Mouse (Mus musculus) retina, adult 2 months (tissue): Measurements from ENCODE around the gene Nlgn3.
"Not testable (repeated sequence)": the region's sequence is repeated elsewhere in the genome, so short reads cannot be mapped to it uniquely, and the experiment has no call there.

Experiments
- DNase-seq: peaks from one replicate; pipeline ENCODE4 v3.0.0-alpha.2; 2012; ENCODE audit warnings: low read depth, low spot score

Nlgn3 gene

DNA sequence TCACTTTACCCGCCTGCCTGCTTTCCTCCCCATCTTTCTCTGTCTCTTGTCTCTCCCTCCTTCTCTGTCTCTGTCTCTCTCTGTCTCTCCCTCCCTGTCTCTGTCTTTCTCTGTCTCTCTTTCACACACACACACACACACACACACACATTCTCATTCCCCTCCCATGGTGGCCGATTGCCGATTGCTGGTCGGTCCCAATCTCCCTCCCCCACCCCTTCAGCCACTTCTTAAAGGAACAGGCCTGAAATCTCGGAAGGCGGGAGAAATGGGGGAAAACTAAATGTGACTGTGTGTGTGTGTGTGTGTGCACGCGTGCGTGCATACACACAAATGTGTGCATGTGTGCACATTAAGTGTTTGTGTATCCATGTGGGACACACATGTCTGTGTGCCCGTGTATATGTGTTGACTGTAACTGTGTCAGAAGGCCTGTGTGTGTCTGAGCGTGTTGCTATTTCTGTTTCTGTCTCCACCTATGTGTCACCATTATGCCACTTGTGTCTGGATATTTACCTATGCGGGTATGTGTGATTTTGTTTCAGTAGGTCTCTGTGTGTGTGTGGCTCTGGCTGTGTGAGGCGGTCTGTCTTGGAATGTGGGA is 1.6 kb downstream of the Nlgn3 start:
- DNase-seq: no peak

DNA sequence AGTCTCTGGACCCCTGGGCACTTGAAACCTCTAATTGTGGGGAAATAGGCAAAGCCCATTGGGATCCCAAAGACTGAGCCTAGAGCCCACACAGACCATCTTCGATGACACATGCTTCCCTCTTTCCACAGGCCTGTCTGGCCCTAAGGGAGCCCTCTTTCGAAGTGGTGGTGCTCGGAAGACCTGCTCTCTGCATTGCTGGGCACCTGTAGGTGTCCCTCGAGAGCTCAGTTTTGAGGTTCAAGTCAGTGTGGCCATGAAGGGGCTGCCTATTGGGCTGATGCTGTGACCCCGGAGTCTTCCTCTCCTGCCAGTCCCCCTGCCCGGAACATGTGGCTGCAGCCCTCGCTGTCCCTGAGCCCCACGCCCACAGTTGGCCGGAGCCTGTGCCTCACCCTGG is 2.7 kb downstream of the Nlgn3 start:
- DNase-seq: no peak

DNA sequence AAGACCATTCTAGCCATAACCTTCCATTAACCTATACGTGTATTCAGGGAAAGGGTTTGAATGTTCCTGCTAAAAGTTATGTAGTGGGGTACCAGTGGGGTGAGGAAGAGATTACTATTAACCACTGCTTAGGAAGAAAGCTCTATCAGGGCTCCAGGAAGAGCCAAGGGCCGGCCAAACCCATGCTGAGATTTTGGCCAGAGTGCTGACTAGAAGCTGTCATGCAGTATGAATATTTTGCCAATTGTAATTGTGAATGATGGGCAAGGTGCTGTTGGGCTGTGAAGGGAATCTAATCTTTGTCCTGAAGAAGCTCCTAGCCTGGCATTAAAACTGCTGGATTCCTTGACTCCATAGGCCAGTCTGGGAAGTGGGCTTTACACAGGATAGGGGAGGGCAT is 5.7 kb downstream of the Nlgn3 start:
- no peak for DNase-seq

DNA sequence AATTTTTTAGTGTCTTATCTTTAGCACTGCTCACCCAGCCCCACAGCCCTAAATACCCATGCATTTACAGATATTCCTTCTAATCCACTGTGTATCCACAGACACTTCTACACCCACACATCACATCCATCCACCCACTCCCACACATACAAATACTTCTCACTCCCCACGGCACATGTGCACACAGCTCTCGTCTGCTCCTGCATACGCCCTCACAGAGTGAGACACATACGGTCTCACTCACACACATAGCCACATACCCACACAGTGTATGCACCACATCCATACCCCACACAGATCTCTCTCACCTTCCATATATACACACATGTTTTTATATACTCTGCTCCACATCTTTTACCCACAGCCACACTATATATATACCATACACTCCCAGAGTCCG is 10.3 kb downstream of the Nlgn3 start:
- no peak for DNase-seq

DNA sequence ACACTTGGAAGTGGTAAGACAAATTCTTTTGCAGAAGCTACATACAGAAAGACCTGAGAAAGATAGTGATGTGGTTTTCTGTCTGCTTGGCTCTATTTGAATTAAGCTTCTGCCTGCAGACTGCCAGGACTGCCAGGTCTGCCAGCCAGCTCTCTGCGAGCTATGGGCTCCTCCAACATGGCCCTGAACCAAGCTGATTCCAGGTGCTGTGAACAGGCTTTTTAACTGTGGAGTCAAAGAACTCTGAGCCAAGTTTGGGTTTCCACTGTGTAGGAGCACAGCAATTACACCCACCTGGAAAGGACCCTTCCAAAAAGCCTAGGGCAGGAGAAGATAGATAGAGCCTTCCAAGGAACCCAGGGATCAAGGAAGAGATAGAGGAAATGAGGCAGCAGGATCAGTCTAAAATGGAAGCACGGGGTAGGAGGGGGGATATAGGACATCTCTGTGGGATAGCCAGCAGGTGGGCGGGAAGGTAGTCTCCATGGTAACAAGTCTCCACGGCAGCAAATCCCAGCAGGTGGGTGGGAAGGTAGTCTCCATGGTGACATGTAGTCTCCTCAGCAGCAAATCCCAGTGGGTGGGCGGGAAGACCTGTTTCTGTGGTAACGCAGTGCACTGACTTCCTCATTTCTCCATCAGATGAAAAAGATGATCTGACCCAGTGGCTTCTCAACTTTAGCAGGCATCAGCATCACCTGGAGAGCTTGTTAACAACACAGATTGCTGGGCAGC is 14.8 kb downstream of the Nlgn3 start:
- DNase-seq: no peak

DNA sequence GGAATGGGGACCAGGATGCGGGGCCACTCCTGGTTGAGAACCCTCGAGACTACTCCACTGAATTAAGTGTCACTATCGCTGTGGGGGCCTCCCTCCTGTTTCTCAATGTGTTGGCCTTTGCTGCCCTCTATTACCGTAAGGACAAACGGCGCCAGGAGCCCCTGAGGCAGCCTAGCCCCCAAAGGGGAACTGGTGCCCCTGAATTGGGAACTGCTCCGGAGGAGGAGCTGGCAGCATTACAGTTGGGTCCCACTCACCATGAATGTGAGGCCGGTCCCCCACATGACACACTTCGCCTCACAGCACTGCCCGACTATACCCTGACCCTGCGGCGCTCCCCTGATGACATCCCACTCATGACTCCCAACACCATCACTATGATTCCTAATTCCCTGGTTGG is 20.8 kb downstream of the Nlgn3 start:
- no peak for DNase-seq

DNA sequence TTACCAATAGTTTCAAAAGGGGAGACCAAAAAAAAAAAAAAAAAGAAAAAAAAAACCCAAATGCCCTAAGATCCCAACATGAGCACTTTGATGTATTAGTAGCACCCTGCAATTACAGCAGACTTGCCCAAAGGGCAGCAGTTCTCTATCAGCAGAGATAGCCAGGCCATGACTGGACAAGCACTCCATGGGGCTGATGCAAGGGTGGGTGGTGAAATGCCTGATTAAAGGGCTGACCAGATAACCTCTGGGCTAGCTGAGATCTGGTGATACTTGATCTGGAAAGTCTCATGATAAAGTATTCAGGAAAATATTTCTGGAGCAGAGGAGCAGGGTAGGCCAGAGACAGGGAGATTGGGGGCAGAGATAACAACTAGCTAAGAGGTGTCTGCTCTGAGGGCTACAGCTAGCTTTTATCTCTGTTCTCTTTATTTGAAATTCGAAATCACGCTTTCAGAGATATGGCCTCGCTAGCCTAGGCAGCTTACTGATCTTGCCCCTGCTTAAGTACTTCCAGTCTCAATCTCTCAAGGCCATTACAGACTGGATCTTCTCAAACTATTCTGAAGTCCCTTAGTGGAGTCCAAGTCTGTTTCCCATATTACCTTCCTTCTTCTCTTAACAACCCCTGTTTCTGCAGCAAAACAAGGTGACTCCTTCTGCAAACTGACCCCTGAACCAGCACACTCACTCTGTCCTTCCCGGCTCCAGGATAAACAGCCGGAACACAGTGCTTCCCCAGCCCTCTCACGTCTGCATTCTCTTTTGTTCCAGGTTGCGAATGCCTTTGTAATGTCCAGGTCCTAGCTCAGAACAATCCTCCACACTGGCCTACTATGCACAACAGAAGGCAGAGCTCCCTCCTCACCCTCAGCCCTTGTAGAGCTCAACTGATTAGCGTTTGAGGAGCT is 27.3 kb downstream of the Nlgn3 start:
- no peak for DNase-seq

DNA sequence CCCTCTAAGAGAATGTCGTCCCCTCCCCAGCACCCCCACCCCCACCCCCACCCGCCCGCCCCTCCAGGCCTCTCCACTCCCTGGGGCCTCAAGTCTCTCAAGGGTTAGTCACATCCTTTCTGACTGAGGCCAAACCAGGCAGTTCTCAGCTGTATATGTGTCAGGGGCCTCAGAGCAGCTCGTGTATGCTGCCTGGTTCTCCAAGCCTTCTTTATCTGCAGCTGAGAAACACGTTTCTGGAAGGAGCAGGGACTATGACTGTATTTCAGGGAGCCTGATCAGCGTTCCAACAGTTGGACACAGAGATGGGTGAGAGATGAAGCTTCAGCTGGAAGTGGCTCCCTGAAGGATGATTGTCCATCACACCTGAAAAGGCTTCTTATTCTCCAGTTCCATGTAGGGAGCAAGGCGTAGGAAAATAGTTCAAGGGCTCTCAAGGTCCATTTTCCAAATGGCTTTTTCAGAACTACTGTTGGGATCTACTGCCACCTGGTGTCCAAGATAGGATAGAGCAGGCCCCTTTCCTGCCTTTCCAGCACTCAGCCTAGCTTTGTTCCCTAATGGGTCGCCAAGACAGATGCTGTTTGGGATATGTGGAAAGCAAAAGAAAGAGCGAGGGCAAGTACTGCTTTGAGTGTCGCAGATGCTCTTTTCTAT is 30.5 kb downstream of the Nlgn3 start:
- peak; percentile 45 for DNase-seq

DNA sequence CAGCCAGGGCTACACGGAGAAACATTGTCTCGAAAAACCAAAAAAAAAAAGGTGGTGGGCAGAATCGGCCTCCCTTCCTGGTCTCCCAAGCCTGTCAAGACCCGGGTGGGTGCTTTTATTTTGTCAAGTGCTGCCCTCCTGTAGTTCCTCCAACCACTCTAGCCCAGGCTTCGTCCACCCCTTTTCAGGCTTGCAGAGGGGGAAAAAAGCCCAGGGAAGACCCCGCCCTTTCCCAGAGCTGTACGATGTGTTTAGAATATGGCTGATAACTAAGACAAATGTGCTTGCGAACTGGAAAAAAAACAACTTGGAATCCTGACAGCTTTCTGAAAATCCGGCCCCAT is 33.0 kb downstream of the Nlgn3 start:
- DNase-seq: no peak

DNA sequence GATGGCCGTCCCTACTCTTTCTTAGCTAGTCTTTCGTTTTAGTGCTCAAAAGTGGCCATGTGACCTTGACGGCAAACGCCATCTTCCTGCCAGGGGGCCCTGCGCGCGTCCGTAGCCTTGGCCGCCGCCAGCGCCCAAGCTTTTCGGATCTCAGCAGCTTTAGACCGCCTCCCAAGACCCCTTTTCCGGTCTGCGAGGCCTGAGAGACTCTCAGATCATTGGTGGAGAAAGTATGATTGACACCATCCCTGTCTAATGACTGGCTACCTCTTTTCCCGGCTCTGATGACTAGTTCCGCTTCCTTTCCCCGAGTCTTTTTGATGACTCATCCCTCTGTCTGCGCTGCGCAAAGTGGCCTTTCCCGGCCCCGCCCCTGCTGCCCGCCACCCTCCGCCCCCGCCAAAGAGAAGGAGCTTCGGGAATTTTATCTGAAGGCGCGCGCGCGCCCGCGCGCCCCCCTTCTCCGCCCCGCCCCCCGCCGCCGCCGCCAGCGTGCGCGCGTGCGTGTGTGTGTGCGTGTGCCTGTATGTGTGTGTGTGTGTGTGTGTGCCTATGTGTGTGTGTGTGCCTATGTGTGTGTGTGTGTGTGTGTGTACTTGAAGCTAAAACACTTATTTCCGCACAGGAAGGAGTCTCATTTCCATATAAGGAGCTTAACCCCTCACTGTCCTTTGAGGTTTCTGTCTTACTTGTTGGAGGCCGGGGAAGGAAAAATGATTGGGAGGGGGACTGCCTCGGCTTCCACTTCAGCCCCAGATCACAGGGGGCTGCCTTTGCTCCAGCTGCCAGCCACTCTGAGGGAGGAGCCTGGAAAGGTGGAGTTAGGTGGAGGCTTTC is 33.6 kb downstream of the Nlgn3 start:
- peak; percentile 84 for DNase-seq

DNA sequence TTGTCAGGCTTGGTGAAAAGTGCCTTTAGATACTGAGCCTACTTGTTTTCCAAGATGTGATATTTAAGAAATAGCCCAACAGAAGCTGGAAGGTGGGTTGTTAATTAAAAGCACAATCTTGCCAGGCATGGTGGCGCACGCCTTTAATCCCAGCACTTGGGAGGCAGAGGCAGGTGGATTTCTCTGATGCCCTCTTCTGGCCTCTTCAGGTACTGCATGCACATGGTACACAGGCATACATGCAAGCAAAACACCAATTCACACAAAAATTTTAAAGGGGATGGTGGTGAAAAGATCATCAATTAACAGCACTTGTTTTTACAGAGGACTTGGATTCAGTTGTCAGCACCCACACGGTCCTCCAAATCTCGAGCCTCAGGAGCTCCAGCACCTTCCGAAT is 35.6 kb downstream of the Nlgn3 start:
- DNase-seq: no peak

DNA sequence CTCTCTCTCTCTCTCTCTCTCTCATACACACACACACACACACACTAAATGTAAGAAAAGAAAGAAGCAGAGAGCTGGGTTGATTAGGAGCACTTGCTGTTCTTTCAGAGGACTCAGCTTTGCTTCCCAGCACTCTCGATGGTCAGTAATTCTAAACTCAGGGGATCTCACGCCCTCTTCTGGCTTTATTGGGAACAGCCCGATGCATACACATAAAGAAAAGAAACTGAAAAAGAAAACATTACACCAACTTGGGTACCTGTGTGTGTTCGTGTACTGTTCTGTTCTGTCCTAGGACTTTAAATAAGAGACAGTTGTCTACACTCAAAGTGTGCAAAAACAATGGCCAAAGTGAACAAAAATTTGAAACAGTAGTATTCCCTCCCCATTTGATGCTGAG is 39.7 kb downstream of the Nlgn3 start:
- no peak for DNase-seq

DNA sequence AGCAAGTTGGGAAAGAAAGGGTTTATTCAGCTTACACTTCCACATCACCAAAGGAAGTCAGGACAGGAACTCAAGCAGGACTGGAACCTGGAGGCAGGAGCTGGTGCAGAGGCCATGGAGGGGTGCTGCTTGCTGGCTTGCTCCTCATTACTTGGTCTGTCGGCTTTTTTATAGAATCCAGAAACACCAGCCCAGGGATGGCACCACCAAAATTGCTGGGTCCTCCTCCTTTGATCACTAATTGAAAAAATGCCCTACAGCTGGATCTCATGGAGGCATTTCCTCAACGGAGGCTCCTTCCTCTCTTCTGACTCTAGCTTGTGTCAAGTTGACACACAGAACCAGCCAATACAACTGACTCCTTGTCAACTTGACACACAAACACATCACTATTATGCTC is 43.9 kb downstream of the Nlgn3 start:
- DNase-seq: not testable (repeated sequence)

DNA sequence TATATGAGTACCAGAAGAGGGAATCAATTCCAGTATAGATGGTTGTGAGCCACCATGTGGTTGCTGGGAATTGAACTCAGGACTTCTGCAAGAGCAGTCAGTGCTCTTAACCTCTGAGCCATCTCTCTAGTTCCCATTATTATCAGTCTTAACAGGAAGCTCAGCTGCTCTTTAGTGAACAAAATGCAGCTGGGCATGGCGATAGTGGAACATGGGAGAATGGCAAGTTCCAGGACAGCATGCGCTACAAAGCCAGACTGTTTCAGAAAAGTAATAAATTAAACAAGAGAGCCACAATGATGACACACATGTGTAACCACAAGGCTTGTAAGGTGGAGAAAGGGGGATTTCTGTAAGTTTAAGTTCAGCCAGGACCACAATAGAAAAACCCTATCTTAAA is 46.5 kb downstream of the Nlgn3 start:
- no peak for DNase-seq

DNA sequence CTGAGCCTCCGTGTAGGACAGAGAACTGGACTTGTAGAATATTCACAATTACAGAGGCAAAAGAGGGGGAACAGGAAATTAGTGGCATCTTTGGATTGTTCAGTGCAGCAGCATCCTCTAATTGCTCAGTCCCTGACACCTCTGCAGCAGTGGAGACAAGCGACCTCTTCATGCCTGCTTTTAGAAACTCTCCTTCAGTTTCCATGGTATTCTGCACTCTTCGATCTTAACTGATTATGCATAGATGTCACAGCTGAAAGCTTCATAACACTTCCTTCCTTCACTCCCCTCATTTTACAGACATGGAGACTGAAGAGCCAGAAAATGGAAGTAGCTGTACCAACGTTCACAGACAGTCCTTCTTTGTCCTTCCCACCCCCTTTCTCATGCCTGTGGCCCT is 47.5 kb downstream of the Nlgn3 start:
- no peak for DNase-seq

DNA sequence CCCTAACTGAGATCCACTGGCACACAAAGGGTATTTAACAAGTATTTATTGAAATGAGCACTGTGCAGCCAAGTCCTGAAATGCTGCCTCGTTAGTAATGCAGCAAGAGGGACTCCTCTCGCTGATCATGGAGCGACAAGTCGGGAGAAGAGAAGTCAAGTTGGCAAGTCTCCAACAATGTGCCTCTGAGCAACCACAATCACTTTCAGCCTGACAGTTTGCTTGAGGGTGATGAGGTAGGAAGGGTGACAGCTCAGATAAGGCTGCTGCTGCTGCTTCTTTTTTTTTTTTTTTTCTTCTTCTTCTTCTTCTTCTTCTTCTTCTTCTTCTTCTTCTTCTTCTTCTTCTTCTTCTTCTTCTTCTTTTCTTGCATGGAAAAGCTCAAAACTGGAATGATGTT is 52.2 kb downstream of the Nlgn3 start:
- no peak for DNase-seq

DNA sequence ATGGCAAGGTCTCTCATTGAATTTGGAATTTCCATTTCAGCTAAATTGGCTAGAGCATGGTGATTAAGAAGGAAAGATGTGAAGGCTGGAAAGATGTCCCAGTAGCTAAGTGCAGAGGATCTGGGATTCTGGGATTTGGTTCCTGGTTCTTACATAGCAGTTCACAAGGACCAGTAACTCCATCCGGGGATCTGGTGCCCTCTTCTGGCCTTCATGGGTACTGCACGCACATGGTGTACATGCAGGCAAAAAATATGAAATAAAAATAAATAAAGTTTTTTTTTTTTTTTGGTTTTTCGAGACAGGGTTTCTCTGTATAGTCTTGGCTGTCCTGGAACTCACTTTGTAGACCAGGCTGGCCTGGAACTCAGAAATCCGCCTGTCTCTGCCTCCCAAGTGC is 59.9 kb downstream of the Nlgn3 start:
- DNase-seq: not testable (repeated sequence)

DNA sequence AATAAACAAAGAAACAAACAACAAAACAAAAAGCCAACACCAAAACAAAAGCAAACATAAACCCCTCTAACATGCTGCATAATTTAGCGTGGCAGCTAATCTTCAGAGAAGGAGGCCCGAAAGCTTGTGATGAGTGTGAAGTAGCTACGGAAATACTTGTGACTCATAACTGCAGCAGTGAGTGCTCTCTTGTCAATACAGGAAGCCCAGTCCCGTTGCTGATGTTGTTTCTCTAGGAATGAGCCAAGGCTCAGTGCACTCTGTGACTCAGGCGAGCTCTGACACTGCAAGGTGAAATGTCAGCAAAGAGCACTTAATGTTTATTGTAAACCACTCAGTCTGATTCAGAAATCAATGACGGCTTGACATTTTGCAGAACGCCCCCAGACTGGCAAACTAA is 70.0 kb downstream of the Nlgn3 start:
- DNase-seq: no peak

DNA sequence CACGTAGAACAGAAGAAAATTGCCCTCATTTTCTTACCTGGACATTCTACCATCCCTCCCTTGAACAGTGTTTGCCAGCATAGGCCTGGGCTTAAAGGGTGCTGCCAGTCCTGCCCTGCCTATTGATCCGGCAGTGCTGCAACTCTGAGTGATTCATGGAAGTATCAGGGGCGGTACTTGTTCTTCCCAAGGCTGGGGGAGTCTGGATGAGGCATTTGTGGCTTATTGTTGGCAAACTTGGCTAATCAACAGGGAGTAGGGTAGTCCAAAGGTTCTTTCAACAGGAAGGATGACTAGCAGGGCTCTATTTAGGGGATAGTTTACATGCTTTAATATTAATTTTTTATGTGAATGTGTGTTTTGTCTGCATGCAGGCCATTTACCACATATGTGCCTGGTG is 71.6 kb downstream of the Nlgn3 start:
- DNase-seq: no peak

DNA sequence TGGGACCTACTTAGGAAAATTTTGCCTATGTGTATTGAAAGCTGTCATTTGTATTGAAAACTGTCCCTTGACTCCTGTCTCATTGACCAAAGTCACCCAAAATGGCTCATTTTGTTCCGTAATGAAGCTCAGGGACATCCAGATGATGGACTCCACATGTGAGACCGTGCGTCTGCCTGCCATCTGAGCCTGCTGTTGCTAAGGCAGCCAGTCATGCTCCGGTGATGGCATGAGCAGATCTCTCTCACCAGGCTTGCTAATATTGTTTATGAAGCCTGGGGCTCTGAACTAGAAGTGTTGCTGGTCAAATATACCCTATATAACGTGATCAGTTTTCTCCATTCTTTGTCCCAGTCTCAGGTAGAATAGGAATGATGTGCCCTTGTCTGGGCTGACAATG is 74.0 kb downstream of the Nlgn3 start:
- no peak for DNase-seq
